Mouse (Mus musculus) embryonic facial prominence, embryonic 12.5 days (tissue): ENCODE measurements around the gene Wscd2. TPM values are rescaled to one million over a fixed set of nuclear protein-coding genes. Genes with fewer than 3 reads are reported as not detected.

Experiments
- ATAC-seq: fragments of 200-750 bp; cut with Nextera tagmentation; 2 replicates; pipeline ENCODE4 v1.8.0; 2017; ENCODE audit not compliant: insufficient number of reproducible peaks, insufficient read depth, low FRiP score, low TSS enrichment
- H3K27ac ChIP-seq: fragments of 300-500 bp; sonication (generic); 2 replicates; pipeline ENCODE4 v1.5.1; 2016; ENCODE audit warnings: mild to moderate bottlenecking
- H3K27me3 ChIP-seq: fragments of 300-500 bp; sonication (generic); 2 replicates; pipeline ENCODE4 v1.6.1; 2016; ENCODE audit warnings: mild to moderate bottlenecking, moderate library complexity
- H3K36me3 ChIP-seq: fragments of 300-500 bp; sonication (generic); 2 replicates; pipeline ENCODE4 v1.6.1; 2016; ENCODE audit warnings: mild to moderate bottlenecking
- H3K4me1 ChIP-seq: fragments of 300-500 bp; sonication (generic); 2 replicates; pipeline ENCODE4 v1.6.1; 2016
- H3K4me2 ChIP-seq: fragments of 300-500 bp; sonication (generic); replicated peaks from 2 replicates; pipeline ENCODE4 v1.6.1; 2016; ENCODE audit warnings: mild to moderate bottlenecking, moderate library complexity
- H3K4me3 ChIP-seq: fragments of 300-500 bp; sonication (generic); 2 replicates; pipeline ENCODE4 v1.5.1; 2016; ENCODE audit warnings: mild to moderate bottlenecking
- H3K9ac ChIP-seq: fragments of 300-500 bp; sonication (generic); 2 replicates; pipeline ENCODE4 v1.6.1; 2016; ENCODE audit warnings: mild to moderate bottlenecking, moderate library complexity
- H3K9me3 ChIP-seq: fragments of 300-500 bp; sonication (generic); 2 replicates; pipeline ENCODE4 v1.6.1; 2016; ENCODE audit warnings: mild to moderate bottlenecking, moderate library complexity
- WGBS: fragments of 180-500 bp; shearing (Covaris S2); methylation state at CpG from one replicate; pipeline ENCODE4 v1.1.7; 2016; 5-methylcytosine and 5-hydroxymethylcytosine counted together
- polyA plus RNA-seq: library from polyadenylated mRNA; unstranded; fragments of >200 nt; fragmentation: Nextera tagmentation; extraction: Ambion mirVana; gene quantifications from 2 replicates; pipeline ENCODE4 v1.2.1, GENCODE M21; 2016

Wscd2 gene
- polyA plus RNA-seq, 1 experiment from 2014 or later = 7.1 TPM

DNA sequence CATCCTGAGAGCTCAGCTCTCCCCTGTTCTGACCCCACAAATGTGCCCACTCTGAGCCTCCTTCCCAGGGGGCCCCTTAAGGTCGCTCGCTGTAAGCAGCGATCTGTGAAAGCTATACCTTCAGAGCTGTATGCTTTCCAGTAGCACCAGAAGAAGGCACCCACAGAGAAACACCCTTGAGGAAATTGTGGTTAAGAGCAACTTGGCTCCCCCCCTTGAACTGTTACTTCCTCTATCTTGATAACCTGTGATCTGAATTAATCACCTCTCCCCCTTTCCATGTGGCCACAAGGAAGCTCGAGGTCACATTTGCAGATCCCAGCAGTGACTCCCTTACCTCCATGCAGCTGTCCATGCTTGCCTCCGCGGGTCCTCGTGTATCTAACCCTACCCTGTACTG, 130.9 kb downstream of the Wscd2 start:
- Histone ChIP-seq H3K4me3 (no peak overlapping the region), H3K36me3 (no peaks in the 10 kb centered on the region), H3K27ac (no peak overlapping the region), H3K4me2 (no peak overlapping the region), H3K9ac (no peak overlapping the region), H3K4me1 (no peaks in the 10 kb centered on the region), H3K27me3 (no peaks in the 10 kb centered on the region), H3K9me3 (no peaks in the 10 kb centered on the region)
- WGBS = 77% methylated on average over 7 of the region's 7 CpGs
- no peak for ATAC-seq

- Histone ChIP-seq H3K4me1 (peaks cover 10% of the 10 kb centered on the region), H3K27ac (no peak overlapping the region), H3K9me3 (no peaks in the 10 kb centered on the region), H3K36me3 (no peaks in the 10 kb centered on the region), H3K4me2 (no peak overlapping the region), H3K9ac (no peak overlapping the region), H3K4me3 (no peak overlapping the region), H3K27me3 (no peaks in the 10 kb centered on the region)
- WGBS = 9% methylated on average over 2 of the region's 2 CpGs
- ATAC-seq = no peak
These were observed 132.9 kb downstream of the Wscd2 start for GRCm38 (mm10) chr5:113623052-113623451.

DNA sequence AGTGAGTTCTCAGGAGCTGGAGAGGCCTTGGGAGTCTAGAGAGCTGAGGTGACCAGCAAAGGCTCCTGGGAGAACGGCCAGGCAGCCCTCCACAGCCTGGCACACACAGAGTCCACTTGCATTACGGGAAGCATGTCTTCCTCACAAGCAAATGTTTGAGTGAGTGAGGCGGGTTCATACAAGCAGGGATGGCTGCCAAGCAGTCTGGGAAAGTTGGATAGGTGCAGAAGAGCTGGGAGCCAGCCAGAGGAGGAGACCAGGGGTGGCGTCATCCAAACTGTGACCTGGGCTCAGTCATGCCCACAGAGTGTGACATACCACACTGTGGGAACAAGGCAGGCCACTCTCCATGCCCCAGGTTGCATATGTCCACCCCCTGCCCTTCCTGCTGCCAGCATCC, 134.9 kb downstream of the Wscd2 start:
- Histone ChIP-seq H3K4me1 (peaks cover 15% of the 10 kb centered on the region), H3K9ac (no peak overlapping the region), H3K4me2 (no peak overlapping the region), H3K27ac (no peak overlapping the region), H3K4me3 (no peak overlapping the region), H3K27me3 (no peaks in the 10 kb centered on the region), H3K9me3 (no peaks in the 10 kb centered on the region), H3K36me3 (no peaks in the 10 kb centered on the region)
- ATAC-seq = no peak
- WGBS = 84% methylated on average over 4 of the region's 4 CpGs

DNA sequence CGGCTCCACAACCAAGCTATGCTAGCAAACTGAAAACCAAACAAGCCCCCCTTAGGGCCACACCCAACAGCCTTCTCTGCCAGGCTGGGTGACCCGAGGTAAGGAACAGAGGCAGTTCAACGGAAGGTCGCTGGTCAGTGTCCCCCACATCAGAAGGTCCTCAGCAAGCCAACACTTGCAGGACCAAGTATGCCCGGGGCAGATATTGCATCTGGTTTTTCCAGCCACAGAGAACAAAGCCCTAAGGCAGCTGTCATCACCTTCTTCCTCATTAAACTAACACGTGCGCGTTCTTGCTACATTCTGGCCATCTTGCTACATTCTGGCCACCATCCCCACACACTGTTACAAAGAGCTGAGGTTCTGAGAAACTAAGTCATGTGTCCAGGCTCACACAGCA, 136.2 kb downstream of the Wscd2 start:
- H3K36me3 ChIP-seq = no peaks in the 10 kb centered on the region
- H3K9ac ChIP-seq = no peak overlapping the region
- no peaks in the 10 kb centered on the region for H3K27me3 ChIP-seq
- no peak overlapping the region for H3K4me3 ChIP-seq
- no peaks in the 10 kb centered on the region for H3K9me3 ChIP-seq
- no peak overlapping the region for H3K4me2 ChIP-seq
- H3K4me1 ChIP-seq = peaks cover 15% of the 10 kb centered on the region
- WGBS = 85% methylated on average over 8 of the region's 8 CpGs
- H3K27ac ChIP-seq = no peak overlapping the region
- ATAC-seq = no peak

DNA sequence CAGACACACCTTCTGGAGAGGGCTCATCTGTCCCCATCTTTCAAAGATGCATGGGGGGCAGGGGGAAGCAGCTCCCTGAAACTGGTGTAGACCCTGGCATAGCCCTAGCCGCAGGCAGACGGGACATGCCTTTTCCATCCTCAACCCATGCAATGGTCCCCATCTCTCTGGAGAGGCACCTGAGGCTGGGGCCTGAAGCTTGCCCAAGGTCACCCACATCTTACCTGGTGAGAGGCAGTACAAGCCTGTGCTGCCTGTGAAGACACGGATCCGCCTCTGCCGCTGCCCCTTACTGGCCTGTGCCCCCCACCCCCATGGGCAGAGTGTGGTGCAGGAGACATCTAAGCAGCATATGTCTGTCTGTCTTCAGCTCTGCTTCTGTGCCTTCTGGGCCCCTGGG, 136.9 kb downstream of the Wscd2 start:
- ATAC-seq = no peak
- Histone ChIP-seq H3K4me3 (no peak overlapping the region), H3K4me1 (peaks cover 15% of the 10 kb centered on the region), H3K9ac (no peak overlapping the region), H3K27me3 (no peaks in the 10 kb centered on the region), H3K36me3 (no peaks in the 10 kb centered on the region), H3K9me3 (no peaks in the 10 kb centered on the region), H3K4me2 (no peak overlapping the region), H3K27ac (no peak overlapping the region)
- WGBS = 82% methylated on average over 5 of the region's 5 CpGs

- Histone ChIP-seq H3K9me3 (no peaks in the 10 kb centered on the region), H3K9ac (no peak overlapping the region), H3K27ac (no peak overlapping the region), H3K4me2 (no peak overlapping the region), H3K27me3 (no peaks in the 10 kb centered on the region), H3K4me1 (peaks cover 19% of the 10 kb centered on the region), H3K4me3 (no peak overlapping the region), H3K36me3 (no peaks in the 10 kb centered on the region)
- no peak for ATAC-seq
- WGBS = 58% methylated on average over 11 of the region's 11 CpGs
These were observed 137.8 kb downstream of the Wscd2 start for GRCm38 (mm10) chr5:113627820-113628437.

DNA sequence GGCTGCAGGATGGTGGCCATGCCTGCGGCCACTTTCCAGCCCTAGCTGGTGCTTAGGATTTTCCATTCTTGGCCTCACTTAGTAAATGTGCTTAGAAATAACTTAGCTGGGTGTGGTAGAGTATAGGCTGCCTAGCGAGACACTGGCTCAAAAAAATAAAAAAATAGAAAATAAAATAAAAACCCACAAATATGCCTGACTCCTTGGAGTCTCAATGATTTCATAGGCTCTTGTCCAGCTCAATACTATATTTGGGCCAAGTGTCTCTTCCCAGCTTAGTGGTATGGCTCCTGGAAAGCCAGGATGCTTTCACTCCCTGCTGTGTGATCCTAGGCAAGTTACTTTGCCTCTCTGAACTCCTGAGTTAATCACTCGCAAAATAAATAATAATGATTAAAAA, 139.1 kb downstream of the Wscd2 start:
- WGBS = 80% methylated on average over 3 of the region's 3 CpGs
- Histone ChIP-seq H3K27me3 (no peaks in the 10 kb centered on the region), H3K9me3 (no peaks in the 10 kb centered on the region), H3K4me1 (peaks cover 29% of the 10 kb centered on the region), H3K4me3 (no peak overlapping the region), H3K36me3 (no peaks in the 10 kb centered on the region), H3K27ac (no peak overlapping the region), H3K9ac (no peak overlapping the region), H3K4me2 (no peak overlapping the region)
- ATAC-seq = no peak

DNA sequence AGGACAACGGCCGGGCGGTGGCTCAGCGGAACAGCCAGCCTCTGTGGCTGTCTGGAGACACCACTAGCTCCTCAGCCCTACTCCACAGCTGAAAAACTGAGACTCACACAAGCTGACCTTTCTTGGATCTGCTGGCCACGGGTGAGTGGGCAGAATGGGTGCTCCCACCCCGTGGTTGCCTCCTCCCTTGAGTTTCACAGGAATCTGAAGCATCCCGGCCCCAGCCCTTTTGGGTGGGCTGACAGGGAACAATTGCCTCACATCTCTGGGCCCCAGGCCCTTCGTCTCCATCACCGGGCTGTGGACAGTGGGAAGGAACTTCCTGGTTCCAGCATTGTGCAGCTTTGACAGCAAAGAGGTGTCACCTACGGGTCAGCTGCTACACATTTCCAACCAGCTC, 140.0 kb downstream of the Wscd2 start:
- no peak overlapping the region for H3K4me2 ChIP-seq
- no peaks in the 10 kb centered on the region for H3K27me3 ChIP-seq
- no peak for ATAC-seq
- no peak overlapping the region for H3K9ac ChIP-seq
- H3K9me3 ChIP-seq = no peaks in the 10 kb centered on the region
- no peak overlapping the region for H3K4me3 ChIP-seq
- peaks cover 29% of the 10 kb centered on the region for H3K4me1 ChIP-seq
- H3K27ac ChIP-seq = no peak overlapping the region
- no peaks in the 10 kb centered on the region for H3K36me3 ChIP-seq
- WGBS = 65% methylated on average over 10 of the region's 10 CpGs

- H3K9me3 ChIP-seq = no peaks in the 10 kb centered on the region
- 54% methylated on average over 9 of the region's 9 CpGs for WGBS
- H3K27ac ChIP-seq = no peak overlapping the region
- no peaks in the 10 kb centered on the region for H3K27me3 ChIP-seq
- ATAC-seq = no peak
- H3K36me3 ChIP-seq = no peaks in the 10 kb centered on the region
- H3K9ac ChIP-seq = no peak overlapping the region
- H3K4me3 ChIP-seq = no peak overlapping the region
- H3K4me1 ChIP-seq = peaks cover 18% of the 10 kb centered on the region
- H3K4me2 ChIP-seq = no peak overlapping the region
These were observed 143.0 kb downstream of the Wscd2 start for GRCm38 (mm10) chr5:113633037-113633714.

GRCm38 (mm10) chr5:113634024-113634651, 144.0 kb downstream of the Wscd2 start:
- ATAC-seq = no peak

DNA sequence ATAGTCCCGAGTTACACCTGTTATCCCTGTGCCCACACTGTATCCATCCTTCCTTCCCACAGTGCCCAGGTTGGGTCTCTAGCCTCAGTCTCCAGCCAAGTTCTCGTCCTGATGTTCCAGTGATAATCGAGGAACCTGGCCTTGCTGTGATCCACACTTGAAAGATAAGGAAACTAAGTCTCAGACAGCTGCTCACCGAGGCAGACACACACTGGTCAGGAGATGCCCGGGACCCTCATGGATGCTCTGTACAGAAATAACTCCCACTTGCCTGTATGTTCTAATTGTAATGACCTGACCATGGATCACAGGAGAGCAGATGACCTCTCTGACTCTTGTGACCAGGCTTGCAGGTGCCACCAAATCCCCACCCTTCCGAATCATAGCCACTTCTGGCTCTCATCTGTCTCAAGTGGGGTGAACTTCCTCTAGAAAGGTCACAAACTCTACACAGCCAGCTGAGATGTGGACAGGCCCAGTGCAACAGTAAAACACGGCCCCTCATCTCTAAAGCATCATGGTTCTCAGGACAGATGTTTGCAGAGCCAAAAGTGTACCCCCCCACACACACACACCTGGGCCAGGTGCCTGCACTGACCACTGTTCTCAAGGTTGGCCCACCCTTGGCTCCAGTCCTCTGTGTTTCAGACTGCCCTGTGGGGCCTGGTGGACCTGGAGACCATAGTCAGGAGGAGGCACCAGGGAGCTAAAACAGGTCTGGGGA, 144.9 kb downstream of the Wscd2 start:
- Histone ChIP-seq H3K27ac (no peak overlapping the region), H3K4me2 (no peak overlapping the region), H3K4me1 (peaks cover 14% of the 10 kb centered on the region), H3K9ac (no peak overlapping the region), H3K36me3 (no peaks in the 10 kb centered on the region), H3K27me3 (no peaks in the 10 kb centered on the region), H3K9me3 (no peaks in the 10 kb centered on the region), H3K4me3 (no peak overlapping the region)
- WGBS = 83% methylated on average over 7 of the region's 7 CpGs
- ATAC-seq = no peak

More at GRCm38 (mm10) chr5:113634024-113634651, 144.0 kb downstream of the Wscd2 start:
- Histone ChIP-seq H3K4me2 (no peak overlapping the region), H3K27me3 (no peaks in the 10 kb centered on the region), H3K9me3 (no peaks in the 10 kb centered on the region), H3K4me1 (peaks cover 14% of the 10 kb centered on the region), H3K27ac (no peak overlapping the region), H3K36me3 (no peaks in the 10 kb centered on the region), H3K9ac (no peak overlapping the region), H3K4me3 (no peak overlapping the region)
- 56% methylated on average over 13 of the region's 13 CpGs for WGBS
